23 mouse cellular contexts compared by ENCODE assay signal in genomic region chr2:171657125-171657524, GRCm38 (mm10).
"Had no signal": no experiment of that assay in that cellular context is flagged by ENCODE, and none has a peak within 500 bp of the region (broad histone marks: within the 10 kb centered on the region; RNA-seq: fewer than 3 reads in every experiment).

No protein-coding gene starts in this region.

- H3K27me3 ChIP-seq: heart, embryonic 13.5 days; heart, embryonic 15.5 days; hindbrain, embryonic 13.5 days; hindbrain, embryonic 15.5 days; intestine, embryonic 15.5 days; limb, embryonic 13.5 days; limb, embryonic 15.5 days had no signal

- H3K9me3 ChIP-seq: heart, embryonic 10.5 days; heart, embryonic 13.5 days; heart, embryonic 15.5 days; hindbrain, embryonic 13.5 days; hindbrain, embryonic 15.5 days; intestine, embryonic 15.5 days; limb, embryonic 13.5 days; limb, embryonic 15.5 days had no signal

- H3K4me1 ChIP-seq: heart, embryonic 13.5 days; heart, embryonic 15.5 days; hindbrain, embryonic 13.5 days; hindbrain, embryonic 15.5 days; intestine, embryonic 15.5 days; limb, embryonic 15.5 days had no signal

- ATAC-seq: forebrain, postnatal 0 days; hindbrain, postnatal 0 days; intestine, embryonic 15.5 days; intestine, postnatal 0 days had no signal

- H3K4me2 ChIP-seq: heart, embryonic 13.5 days; heart, embryonic 15.5 days; hindbrain, embryonic 13.5 days; hindbrain, embryonic 15.5 days; intestine, embryonic 15.5 days; limb, embryonic 13.5 days; limb, embryonic 15.5 days had no signal

- H3K36me3 ChIP-seq: heart, embryonic 10.5 days; heart, embryonic 13.5 days; heart, embryonic 15.5 days; hindbrain, embryonic 13.5 days; hindbrain, embryonic 15.5 days; intestine, embryonic 15.5 days; limb, embryonic 13.5 days; limb, embryonic 15.5 days had no signal

- H3K27ac ChIP-seq: heart, embryonic 10.5 days; heart, embryonic 13.5 days; heart, embryonic 15.5 days; hindbrain, embryonic 13.5 days; hindbrain, embryonic 15.5 days; hindbrain, postnatal 0 days; intestine, embryonic 15.5 days; layer of hippocampus, adult 2 months; left cerebral cortex, adult 2 months; limb, embryonic 13.5 days; limb, embryonic 15.5 days had no signal

- H3K4me3 ChIP-seq: heart, embryonic 10.5 days; heart, embryonic 13.5 days; heart, embryonic 15.5 days; hindbrain, embryonic 13.5 days; hindbrain, embryonic 15.5 days; intestine, embryonic 15.5 days; layer of hippocampus, adult 2 months; left cerebral cortex, adult 2 months; limb, embryonic 13.5 days; limb, embryonic 15.5 days had no signal

- H3K9ac ChIP-seq: forebrain, postnatal 0 days; heart, embryonic 13.5 days; heart, embryonic 15.5 days; hindbrain, embryonic 13.5 days; hindbrain, embryonic 15.5 days; intestine, embryonic 15.5 days; limb, embryonic 13.5 days; limb, embryonic 15.5 days had no signal

- DNase-seq: forebrain, postnatal 0 days; gastrocnemius, postnatal 14 days; gastrocnemius, postnatal 36 days; heart, adult 18-20 months; heart, postnatal 14 days; heart, postnatal 36 days; kidney, adult 18-20 months; kidney, adult 8-10 months; kidney, postnatal 10 days; kidney, postnatal 25 days; kidney, postnatal 4 days had no signal
